Mouse (Mus musculus) kidney, adult 2 months (tissue): Measurements from ENCODE around the gene Trove2. TPM values are rescaled to one million over a fixed set of nuclear protein-coding genes. Genes with fewer than 3 reads are reported as not detected.

Source experiments
- DNase-seq: peaks from one replicate; pipeline ENCODE4 v3.0.0; 2021
- H3K27ac ChIP-seq: fragments of 200-500 bp; 2 replicates; pipeline ENCODE4 v1.5.1; 2012; ENCODE audit warnings: low read depth, low read length, control low read depth, inconsistent platforms; ENCODE audit not compliant: insufficient read depth
- H3K27me3 ChIP-seq: fragments of 200-500 bp; replicated peaks from 2 replicates; pipeline ENCODE4 v1.6.1; 2012; ENCODE audit warnings: mild to moderate bottlenecking, moderate library complexity, low read length, inconsistent platforms; ENCODE audit not compliant: control insufficient read depth, insufficient read depth
- H3K36me3 ChIP-seq: fragments of 200-500 bp; 2 replicates; pipeline ENCODE4 v1.6.1; 2012; ENCODE audit warnings: mild to moderate bottlenecking, moderate library complexity, low read length, inconsistent platforms; ENCODE audit not compliant: control insufficient read depth, insufficient read depth
- H3K4me1 ChIP-seq: fragments of 200-500 bp; 2 replicates; pipeline ENCODE4 v1.6.1; 2011; ENCODE audit warnings: low read length; ENCODE audit not compliant: control insufficient read depth, insufficient read depth
- H3K4me3 ChIP-seq: fragments of 200-500 bp; 2 replicates; pipeline ENCODE4 v1.5.1; 2011; ENCODE audit warnings: mild to moderate bottlenecking, low read depth, low read length, control low read depth; ENCODE audit not compliant: insufficient read depth
- CTCF ChIP-seq: fragments of 200-500 bp; conservative IDR thresholded peaks from 2 replicates; pipeline ENCODE4 v1.5.1; 2011; ENCODE audit warnings: low read depth, mild to moderate bottlenecking, control low read depth, low read length, moderate library complexity, mixed read lengths; ENCODE audit not compliant: insufficient read depth, insufficient read length
- POLR2A ChIP-seq: fragments of 200-500 bp; IDR thresholded peaks from one replicate; pipeline ENCODE4 v1.6.1; 2011; ENCODE audit warnings: low read depth, low read length, control low read depth
- WGBS: fragments of 180-500 bp; shearing (Covaris S2); methylation state at CpG from one replicate; pipeline ENCODE4 v1.1.7; 2018; 5-methylcytosine and 5-hydroxymethylcytosine counted together
- polyA plus RNA-seq: library from polyadenylated mRNA; depleted of rRNA; stranded (reverse); fragments of >200 nt; gene quantifications from 2 replicates; pipeline ENCODE4 v1.2.3, GENCODE M21; 2012; rRNA removed

Gene Trove2
- polyA plus RNA-seq, 1 experiment, result 2.8 TPM

DNA sequence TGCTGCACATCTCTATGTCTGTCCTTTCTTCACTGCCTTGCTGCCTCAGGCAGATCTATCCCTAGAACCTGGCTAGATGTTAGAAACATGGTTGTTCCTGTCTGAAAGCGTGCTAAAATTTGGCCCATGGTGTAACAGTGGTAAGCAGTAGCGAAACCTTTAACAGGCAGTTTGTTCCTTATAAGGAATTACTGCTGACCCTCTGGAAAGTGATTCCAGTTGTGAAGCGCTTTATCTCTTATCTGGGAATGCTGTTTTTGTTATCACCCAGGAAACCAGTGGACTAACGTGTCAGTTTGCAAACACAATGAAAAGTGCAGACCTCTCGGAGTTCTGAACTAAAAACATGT is 66.3 kb downstream of the Trove2 start:
- H3K36me3 ChIP-seq, result no peaks in the 10 kb centered on the region
- 73% methylated on average over 5 of the region's 5 CpGs for WGBS
- no peak for DNase-seq
- TF ChIP-seq CTCF (no peak), POLR2A (no peak)
- no peaks in the 10 kb centered on the region for H3K4me1 ChIP-seq
- H3K27ac ChIP-seq, result no peak overlapping the region
- H3K27me3 ChIP-seq, result no peaks in the 10 kb centered on the region
- H3K4me3 ChIP-seq, result no peak overlapping the region

GRCm38 (mm10) chr1:143709966-143710626 is 66.8 kb downstream of the Trove2 start:
- Histone ChIP-seq H3K4me3 (no peak overlapping the region), H3K27ac (no peak overlapping the region), H3K4me1 (no peaks in the 10 kb centered on the region), H3K27me3 (no peaks in the 10 kb centered on the region), H3K36me3 (no peaks in the 10 kb centered on the region)
- 71% methylated on average over 7 of the region's 7 CpGs for WGBS
- DNase-seq, result no peak
- no peak for TF ChIP-seq CTCF
- TF ChIP-seq POLR2A, result no peak

DNA sequence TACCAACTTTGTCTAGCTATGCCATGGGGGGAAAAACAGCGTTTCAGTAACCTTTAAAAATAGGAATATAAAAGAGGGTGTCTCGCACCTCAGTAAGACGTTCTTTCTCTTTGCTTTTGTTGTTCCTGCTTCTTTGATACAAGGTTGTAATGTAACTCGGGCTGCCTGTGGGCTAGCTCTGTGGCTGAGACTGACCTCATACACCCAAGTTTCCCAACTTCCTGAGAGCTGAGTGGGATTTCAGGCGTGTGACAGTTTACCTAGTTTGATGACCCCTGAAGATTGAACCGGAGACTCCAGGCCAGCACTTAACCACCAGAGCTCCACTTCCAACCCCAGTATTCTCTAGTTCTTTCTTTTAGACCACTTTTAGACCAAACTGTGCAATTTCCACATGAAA is 68.5 kb downstream of the Trove2 start:
- no peak for DNase-seq
- H3K4me1 ChIP-seq, result no peaks in the 10 kb centered on the region
- TF ChIP-seq POLR2A (no peak), CTCF (no peak)
- H3K36me3 ChIP-seq, result no peaks in the 10 kb centered on the region
- no peak overlapping the region for H3K4me3 ChIP-seq
- no peaks in the 10 kb centered on the region for H3K27me3 ChIP-seq
- 55% methylated on average over 6 of the region's 6 CpGs for WGBS
- H3K27ac ChIP-seq, result no peak overlapping the region

GRCm38 (mm10) chr1:143707006-143707405 is 69.9 kb downstream of the Trove2 start:
- H3K4me3 ChIP-seq, result no peak overlapping the region
- H3K4me1 ChIP-seq, result no peaks in the 10 kb centered on the region
- no peaks in the 10 kb centered on the region for H3K36me3 ChIP-seq
- DNase-seq, result no peak
- no peak overlapping the region for H3K27ac ChIP-seq
- H3K27me3 ChIP-seq, result no peaks in the 10 kb centered on the region
- no peak for TF ChIP-seq POLR2A
- TF ChIP-seq CTCF, result no peak
- 62% methylated on average over 4 of the region's 4 CpGs for WGBS

GRCm38 (mm10) chr1:143702741-143703262 is 74.1 kb downstream of the Trove2 start, which contains the start of gene Cdc73:
TSS of gene Cdc73 (minus strand) at chr1:143702893.
- peak within 1 kb of the TSS; percentile 89 for H3K27ac ChIP-seq
- TF ChIP-seq POLR2A (no peak), CTCF (peak; percentile 54)
- peak; percentile 95 for DNase-seq
- no peaks in the 10 kb centered on the region for H3K36me3 ChIP-seq
- H3K4me1 ChIP-seq, result no peaks in the 10 kb centered on the region; the same call in 1 of the 2 replicates
- under 1% methylated on average over 74 of the region's 74 CpGs for WGBS
- H3K4me3 ChIP-seq, result peak within 1 kb of the TSS; percentile 99
- H3K27me3 ChIP-seq, result no peaks in the 10 kb centered on the region

- no peak for TF ChIP-seq CTCF
- TF ChIP-seq POLR2A, result no peak
- H3K27me3 ChIP-seq, result no peaks in the 10 kb centered on the region
- peak overlapping the region; percentile 99 for H3K4me3 ChIP-seq
- H3K4me1 ChIP-seq, result no peaks in the 10 kb centered on the region; the same call in 1 of the 2 replicates
- 1% methylated on average over 47 of the region's 48 CpGs for WGBS
- peak; percentile 59 for DNase-seq
- no peaks in the 10 kb centered on the region for H3K36me3 ChIP-seq
- H3K27ac ChIP-seq, result peak overlapping the region; percentile 89
These were observed 74.6 kb downstream of the Trove2 start for GRCm38 (mm10) chr1:143702141-143702740.

DNA sequence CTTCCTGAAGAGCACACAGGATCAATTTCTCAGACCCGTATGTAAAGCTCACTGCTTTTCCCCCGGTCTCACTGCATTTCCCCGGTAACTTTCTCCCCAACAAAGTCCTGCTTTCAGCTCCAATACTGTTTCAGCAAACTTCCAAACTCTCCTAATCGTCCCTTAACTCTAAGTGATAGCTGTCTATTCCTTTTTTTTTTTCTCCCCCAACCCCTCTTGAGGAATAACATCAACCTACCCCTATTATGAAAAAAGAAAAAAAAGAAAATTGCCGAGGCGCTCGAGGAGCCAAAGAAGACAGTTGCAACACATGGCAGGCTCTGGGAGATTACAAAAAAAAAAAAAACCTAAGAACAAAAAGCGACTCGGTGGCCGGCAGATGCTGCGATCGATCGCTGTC is 75.1 kb downstream of the Trove2 start:
- Histone ChIP-seq H3K4me1 (no peaks in the 10 kb centered on the region; the same call in 1 of the 2 replicates), H3K36me3 (no peaks in the 10 kb centered on the region; the same call in 1 of the 2 replicates), H3K4me3 (peak overlapping the region; percentile 99), H3K27ac (peak overlapping the region; percentile 89; the same call in 1 of the 2 replicates), H3K27me3 (no peaks in the 10 kb centered on the region)
- TF ChIP-seq CTCF (no peak), POLR2A (no peak)
- no peak for DNase-seq
- WGBS, result under 1% methylated on average over 13 of the region's 13 CpGs

Other genes starting within 250 kb of the Trove2 start
- gene B3galt2, start 136.4 kb downstream of the Trove2 start, polyA plus RNA-seq, result 0.41 and 0.50 TPM in 2 replicates
- 2.1 and 4.3 TPM in 2 replicates for gene Cdc73, start 74.2 kb downstream of the Trove2 start, polyA plus RNA-seq
- 26.6 and 28.5 TPM in 2 replicates for gene Glrx2, start 60.7 kb downstream of the Trove2 start, polyA plus RNA-seq
- gene Uchl5, start 204 bp upstream of the Trove2 start, polyA plus RNA-seq, result 2.8 and 4.7 TPM in 2 replicates
- gene Rgs2, start 227.1 kb upstream of the Trove2 start, polyA plus RNA-seq, result 3.8 and 5.3 TPM in 2 replicates